Mouse (Mus musculus): ENCODE measurements around the gene Hip1.

- TF ChIP-seq HCFC1 (IDR thresholded peaks at IDR 0.05; ENCODE audit: low read depth, low read length) (no peak), USF1 (IDR thresholded peaks at IDR 0.05; ENCODE audit: low read depth, low read length) (no peak)
Measured at GRCm38 (mm10) chr5:135522111-135522722, 22.7 kb downstream of the Hip1 start.

All from MEL (cell line).